Mouse (Mus musculus): ENCODE measurements at regions not wholly inside any gene's neighbourhood (a gene's known extent, or its start where the extent isn't known, plus 50 kb on each side); places are given as distances from the start of the nearest gene placed in this dataset.

- TF ChIP-seq CTCF (IDR thresholded peaks at IDR 0.05; ENCODE audit: insufficient read depth, low read depth, low read length) = no peak
- no peak for TF ChIP-seq POLR2A (IDR thresholded peaks at IDR 0.05; ENCODE audit: insufficient read depth, low read depth, low read length)
Measured at GRCm38 (mm10) chr4:95487323-95487722, 70.0 kb upstream of the Fggy start.

Measured in olfactory bulb, adult 2 months (tissue).